Mouse (Mus musculus): ENCODE measurements around the gene Zfhx3.

The Zfhx3 gene

GRCm38 (mm10) chr8:108745551-108745950, 803.1 kb downstream of the Zfhx3 start:
- DNase-seq (ENCODE audit: low spot score in 2 of 2) = no peak

- no peak for DNase-seq (ENCODE audit: low spot score in 2 of 2)
Measured at GRCm38 (mm10) chr8:108748095-108748494, 805.7 kb downstream of the Zfhx3 start.

- no peak for DNase-seq (ENCODE audit: low spot score in 2 of 2)
Measured at GRCm38 (mm10) chr8:108748851-108749376, 806.5 kb downstream of the Zfhx3 start.

DNA sequence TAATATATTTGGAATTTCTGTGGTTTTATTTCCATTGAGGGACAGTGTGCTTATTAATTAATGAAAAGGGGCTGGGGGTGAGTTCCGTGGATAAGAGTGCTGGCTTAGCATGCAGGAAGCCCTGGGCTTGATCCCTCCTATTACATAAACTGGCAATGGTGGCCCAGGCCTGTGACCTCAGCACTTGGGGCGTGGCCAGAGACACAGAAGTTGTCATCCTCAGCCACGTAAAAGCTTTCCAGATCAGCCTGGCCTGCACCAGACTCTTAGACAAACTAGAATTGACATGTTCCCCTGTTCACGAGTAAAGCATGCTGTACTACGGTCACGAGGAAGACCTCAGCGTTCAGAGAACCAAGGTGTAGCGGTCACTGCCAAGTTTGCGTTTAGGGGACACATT, 808.4 kb downstream of the Zfhx3 start:
- no peak for DNase-seq (ENCODE audit: low spot score in 2 of 2)

- DNase-seq (ENCODE audit: low spot score in 2 of 2) = no peak
Measured at GRCm38 (mm10) chr8:108754556-108754955, 812.1 kb downstream of the Zfhx3 start.

DNA sequence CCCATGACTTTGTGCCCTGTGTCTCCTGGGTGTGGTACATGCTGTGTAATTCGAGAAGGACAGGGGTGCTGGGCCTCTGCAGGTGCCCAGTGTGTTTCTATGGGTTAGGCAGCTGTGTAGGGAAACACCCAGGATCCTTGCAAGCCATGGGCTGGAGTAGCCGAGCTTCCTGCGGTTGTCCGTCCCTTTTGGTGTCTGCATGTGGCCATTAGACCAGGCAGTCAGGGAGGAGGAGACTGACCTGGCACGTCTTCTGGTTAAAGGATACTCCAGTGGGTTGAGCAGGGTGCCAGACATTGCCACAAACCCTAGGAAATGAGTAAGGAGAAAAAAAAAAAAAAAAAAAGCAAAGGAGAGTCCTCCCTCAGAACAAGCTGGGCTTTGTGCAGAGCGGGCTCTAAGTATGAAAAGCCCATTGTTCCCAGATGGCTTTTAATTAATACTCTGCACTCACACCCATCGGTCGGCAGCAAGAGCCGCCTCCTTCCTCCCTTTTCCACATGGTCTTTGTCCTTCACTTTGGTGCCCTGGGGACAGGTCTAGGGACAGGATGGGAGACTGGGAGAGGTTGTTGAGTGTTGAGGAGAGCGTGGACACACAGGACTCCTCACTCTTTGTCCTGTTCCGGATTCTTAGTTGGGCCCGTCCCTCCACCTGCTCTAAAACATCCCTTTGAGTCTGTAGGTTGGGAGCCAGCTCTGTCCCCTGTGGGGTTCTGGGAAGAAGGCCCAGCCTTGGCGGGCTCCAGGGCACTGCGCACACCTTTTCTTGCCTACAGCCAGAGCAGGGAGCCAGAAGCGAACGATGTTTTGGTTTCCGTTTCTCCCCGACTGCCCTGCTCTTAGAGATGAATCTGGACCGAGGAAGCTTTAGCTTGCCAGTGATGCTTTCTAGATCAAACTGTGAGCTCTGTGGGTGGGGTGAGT, 813.2 kb downstream of the Zfhx3 start:
- no peak for DNase-seq (ENCODE audit: low spot score in 2 of 2)

DNA sequence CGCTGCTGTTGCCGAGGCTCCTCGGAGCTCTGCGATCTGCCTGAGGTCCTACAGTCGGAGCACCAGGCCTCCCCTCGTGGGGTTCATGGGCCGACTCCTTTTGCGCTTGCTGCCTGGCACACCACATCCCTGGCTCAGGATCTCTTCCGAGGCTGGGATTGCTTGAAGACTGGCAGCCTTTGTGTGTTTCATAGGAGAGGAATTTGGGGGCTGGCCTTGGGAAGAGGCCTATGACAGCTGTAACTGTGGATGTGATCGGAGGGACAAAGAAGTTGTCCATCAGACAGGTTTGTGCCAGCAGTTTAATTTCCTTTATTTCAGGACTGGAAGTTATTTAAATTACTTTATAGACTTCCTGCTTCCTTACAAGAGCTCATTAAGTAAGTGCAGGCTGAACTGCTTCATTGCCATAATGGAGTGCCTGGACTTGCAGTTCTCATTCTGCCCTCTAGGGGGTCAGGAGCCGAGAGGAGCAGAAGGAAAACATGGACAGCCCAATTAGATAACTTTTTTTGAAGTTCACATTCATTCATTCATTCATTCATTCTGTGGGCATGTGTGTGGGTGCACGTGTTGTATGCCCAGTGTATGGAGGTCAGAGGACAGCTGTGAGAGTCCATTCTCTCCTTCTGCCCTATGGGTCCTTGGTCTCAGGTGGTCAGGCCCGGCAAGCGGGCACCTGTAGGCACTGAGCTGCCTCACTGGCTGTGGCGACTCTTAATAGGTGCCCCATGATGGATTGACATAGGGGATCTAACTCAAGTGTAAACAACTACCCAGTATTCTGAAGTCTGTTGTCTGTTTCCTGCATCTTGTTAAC, 817.3 kb downstream of the Zfhx3 start:
- DNase-seq (ENCODE audit: low spot score in 2 of 2) = peak in 1 of 2 experiments; percentile 62

GRCm38 (mm10) chr8:108760745-108761144, 818.3 kb downstream of the Zfhx3 start:
- no peak for DNase-seq (ENCODE audit: low spot score in 2 of 2)

GRCm38 (mm10) chr8:108762567-108762966, 820.1 kb downstream of the Zfhx3 start:
- no peak for DNase-seq (ENCODE audit: low spot score in 2 of 2)

DNA sequence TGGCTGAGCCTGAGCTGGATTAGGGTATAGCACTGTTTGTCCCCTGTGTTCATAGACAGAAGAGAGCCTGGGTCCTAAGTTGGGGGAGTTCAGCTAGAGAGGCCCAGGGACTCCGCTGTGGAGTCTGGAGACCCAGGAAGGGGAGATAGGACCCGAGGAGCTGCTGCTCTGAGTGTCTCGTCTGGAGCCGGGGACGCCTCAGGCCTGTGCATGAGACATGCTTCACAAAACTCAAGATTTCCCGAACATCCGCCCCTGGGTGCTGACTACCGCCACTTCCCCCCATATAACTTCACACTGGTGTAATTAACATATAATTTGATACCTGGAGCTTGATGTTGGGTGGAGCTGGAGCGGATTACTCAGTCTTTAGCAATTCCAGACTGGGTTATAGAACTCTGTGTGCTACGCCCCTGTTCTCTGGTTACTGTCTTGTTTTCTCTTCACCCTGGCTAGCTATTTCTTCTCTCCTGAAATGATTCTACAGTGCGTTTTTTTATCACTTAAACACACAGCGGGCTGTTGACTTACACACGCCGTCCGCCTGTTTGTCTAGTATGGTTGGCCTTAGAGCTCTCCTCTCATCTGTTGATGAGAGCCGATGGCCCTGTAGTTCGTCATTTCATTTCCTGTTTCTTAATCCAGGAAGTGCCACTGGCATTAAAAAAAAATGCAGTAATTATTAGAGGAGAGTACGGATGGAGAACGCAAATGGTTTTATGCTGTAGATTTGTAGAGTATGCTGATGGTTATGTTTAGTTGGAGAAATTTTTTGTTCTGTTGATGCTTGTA, 822.2 kb downstream of the Zfhx3 start:
- DNase-seq (ENCODE audit: low spot score in 2 of 2) = peak in 1 of 2 experiments; percentile 42

- peak in 1 of 2 experiments; percentile 56 for DNase-seq (ENCODE audit: low spot score in 2 of 2)
Measured at GRCm38 (mm10) chr8:108766102-108766501, 823.7 kb downstream of the Zfhx3 start.

GRCm38 (mm10) chr8:108768051-108768450, 825.6 kb downstream of the Zfhx3 start:
- no peak for DNase-seq (ENCODE audit: low spot score in 2 of 2)

DNA sequence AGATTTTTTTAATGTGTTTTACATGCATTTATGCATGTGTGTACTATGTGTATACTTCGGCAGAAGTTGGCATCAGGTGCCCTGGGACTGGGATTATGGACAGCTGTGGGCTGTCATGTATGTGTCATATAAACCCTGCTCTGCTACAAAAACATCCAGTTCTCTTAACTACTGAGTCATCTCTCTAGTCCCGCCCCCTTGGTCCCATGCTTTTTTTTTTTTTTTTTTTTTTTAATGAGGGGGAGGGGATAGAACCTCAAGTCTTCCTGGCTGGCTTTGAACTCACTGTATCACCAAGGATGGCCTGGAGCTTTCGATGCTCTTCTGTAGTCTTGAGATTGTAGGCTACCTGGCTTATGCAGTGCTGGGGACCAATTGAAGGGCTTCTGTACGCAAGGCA, 827.9 kb downstream of the Zfhx3 start:
- no peak for DNase-seq (ENCODE audit: low spot score in 2 of 2)

GRCm38 (mm10) chr8:108773436-108773835, 831.0 kb downstream of the Zfhx3 start:
- no peak for DNase-seq (ENCODE audit: low spot score in 2 of 2)

GRCm38 (mm10) chr8:108778063-108778462, 835.6 kb downstream of the Zfhx3 start:
- DNase-seq (ENCODE audit: low spot score in 2 of 2) = no peak

GRCm38 (mm10) chr8:108778551-108778950, 836.1 kb downstream of the Zfhx3 start:
- no peak for DNase-seq (ENCODE audit: low spot score in 2 of 2)

DNA sequence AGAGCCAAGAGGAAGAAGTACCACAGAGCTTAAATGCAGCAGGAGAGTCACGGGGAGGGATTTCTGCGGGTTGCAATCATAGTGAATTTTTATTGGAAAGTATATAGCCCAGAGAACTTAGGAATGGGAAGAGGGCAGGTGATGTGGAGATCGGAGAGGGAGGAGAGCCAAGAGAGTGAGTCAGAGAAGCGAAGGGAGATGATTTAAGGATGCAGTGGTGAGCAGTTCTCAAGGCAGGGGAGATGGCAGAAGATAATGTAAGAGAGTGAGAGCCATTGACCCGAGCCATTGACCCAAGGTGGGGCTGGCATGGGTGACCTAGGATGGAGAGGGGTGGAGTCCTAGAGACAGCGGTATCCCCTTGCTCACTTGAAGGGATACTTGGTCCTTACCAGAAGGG, 838.3 kb downstream of the Zfhx3 start:
- DNase-seq (ENCODE audit: low spot score in 2 of 2) = no peak

DNA sequence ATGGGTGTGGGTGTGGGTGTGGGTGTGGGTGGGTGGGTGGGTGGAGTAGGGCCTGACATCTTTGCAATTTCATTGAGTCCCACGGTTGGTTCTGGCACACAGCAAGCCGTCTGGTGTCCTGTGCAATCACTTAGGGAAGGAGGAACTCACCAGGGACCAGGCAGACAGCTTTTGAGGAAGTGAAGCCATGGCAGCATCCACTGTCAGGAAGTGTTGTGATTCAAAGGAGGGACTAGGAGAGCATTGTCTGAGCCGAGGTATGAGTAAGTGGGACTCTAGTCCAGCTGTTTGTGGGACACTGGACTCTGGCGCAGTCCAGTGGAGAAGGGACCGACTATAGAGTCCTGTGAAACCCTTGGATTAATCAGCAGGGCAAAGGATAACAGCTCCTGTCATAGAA, 838.7 kb downstream of the Zfhx3 start:
- no peak for DNase-seq (ENCODE audit: low spot score in 2 of 2)

- no peak for DNase-seq (ENCODE audit: low spot score in 2 of 2)
Measured at GRCm38 (mm10) chr8:108783155-108783554, 840.7 kb downstream of the Zfhx3 start.

GRCm38 (mm10) chr8:108788156-108788761, 845.8 kb downstream of the Zfhx3 start:
- no peak for DNase-seq (ENCODE audit: low spot score in 2 of 2)

GRCm38 (mm10) chr8:108788762-108789157, 846.3 kb downstream of the Zfhx3 start:
- no peak for DNase-seq (ENCODE audit: low spot score in 2 of 2)

Measured in urinary bladder, adult 18-20 months (tissue).